Mouse (Mus musculus): ENCODE results near the gene Lrrc29.

Gene Lrrc29

DNA sequence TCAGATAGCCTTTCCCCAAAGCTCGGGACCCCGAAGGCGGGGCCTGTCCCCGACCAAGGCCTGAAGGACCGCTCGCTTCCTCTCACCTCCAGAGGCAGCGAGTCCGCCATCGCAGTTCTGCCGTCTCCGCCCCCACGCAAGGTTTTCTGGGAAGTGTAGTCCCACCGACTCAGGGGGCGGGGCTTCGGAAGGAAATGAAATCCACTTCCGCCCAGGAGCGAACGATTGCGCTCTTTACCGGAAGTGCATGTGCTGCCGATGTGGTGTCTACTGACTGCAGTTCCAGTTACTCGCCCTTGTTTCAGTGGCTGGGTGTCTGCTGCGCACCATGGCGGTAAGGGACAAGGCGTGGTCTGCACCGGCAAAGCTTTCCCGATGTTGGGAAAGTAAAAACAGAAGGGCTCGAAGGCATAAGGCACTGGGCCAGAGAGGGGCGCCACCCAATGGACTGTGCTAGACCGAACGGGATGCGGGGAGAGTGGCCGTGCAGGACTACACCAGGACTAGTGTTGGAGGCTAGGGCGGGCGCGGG, at the start of gene Lrrc29, which contains the start of gene Tmem208:
Gene Lrrc29 (minus strand): TSS at position 138 of the 532 bp plus-strand sequence.
Gene Tmem208 (plus strand): TSS at position 214 of the 532 bp plus-strand sequence.
- DNase-seq (ENCODE audit: low read depth, low spot score), result peak; percentile 97

- peak; percentile 60 for DNase-seq (ENCODE audit: low read depth, low spot score)
Observed at GRCm38 (mm10) chr8:105374513-105374966, 48.5 kb upstream of the Lrrc29 start.

DNA sequence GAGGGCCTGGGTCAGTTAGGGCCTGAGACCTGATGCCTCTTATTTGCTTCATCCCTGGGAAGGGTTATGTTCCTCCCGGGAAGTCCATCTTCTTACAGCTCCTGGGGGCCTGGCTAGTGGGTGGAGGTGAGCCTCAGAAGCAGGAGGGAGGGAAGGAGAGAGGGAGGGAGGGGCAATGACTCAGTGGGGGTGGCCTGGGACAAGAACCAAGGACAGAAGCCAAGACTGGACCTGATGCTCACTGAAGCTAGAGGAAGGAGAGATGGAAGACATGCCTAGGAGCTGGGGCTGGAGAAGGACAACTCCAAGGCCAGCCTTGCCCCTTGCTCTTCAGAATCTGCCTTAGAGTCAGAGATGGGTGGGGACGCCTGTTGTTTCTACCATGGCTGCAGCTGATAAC, 47.0 kb upstream of the Lrrc29 start, which contains the start of gene Plekhg4:
Gene Plekhg4 (plus strand): TSS at position 243 of the 400 bp plus-strand sequence.
- DNase-seq (ENCODE audit: low read depth, low spot score), result no peak

- DNase-seq (ENCODE audit: low read depth, low spot score), result no peak
Observed at GRCm38 (mm10) chr8:105372473-105372872, 46.4 kb upstream of the Lrrc29 start.

DNA sequence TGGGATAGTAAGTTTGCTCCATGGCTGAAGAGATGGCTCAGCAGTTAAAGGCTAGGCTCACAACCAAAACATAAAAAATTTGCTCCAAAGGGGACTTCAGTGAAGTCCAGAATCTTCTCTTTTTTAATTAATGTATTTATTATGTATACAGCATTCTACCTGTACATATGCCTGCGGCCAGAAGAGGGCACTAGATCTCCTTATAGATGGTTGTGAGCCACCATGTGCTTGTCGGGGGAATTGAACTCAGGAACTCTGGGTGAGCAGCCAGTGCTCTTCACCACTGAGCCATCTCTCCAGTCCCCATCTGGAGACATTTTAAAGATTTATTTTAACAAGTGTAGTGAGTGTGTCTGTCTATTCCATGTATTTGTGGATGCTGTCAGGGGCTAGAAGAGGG, 41.0 kb upstream of the Lrrc29 start:
- no peak for DNase-seq (ENCODE audit: low read depth, low spot score)

GRCm38 (mm10) chr8:105361751-105362702, 35.9 kb upstream of the Lrrc29 start:
- DNase-seq (ENCODE audit: low read depth, low spot score), result no peak

GRCm38 (mm10) chr8:105359646-105360045, 33.6 kb upstream of the Lrrc29 start:
- DNase-seq (ENCODE audit: low read depth, low spot score), result peak; percentile 59

GRCm38 (mm10) chr8:105359208-105359607, 33.1 kb upstream of the Lrrc29 start:
- no peak for DNase-seq (ENCODE audit: low read depth, low spot score)

DNA sequence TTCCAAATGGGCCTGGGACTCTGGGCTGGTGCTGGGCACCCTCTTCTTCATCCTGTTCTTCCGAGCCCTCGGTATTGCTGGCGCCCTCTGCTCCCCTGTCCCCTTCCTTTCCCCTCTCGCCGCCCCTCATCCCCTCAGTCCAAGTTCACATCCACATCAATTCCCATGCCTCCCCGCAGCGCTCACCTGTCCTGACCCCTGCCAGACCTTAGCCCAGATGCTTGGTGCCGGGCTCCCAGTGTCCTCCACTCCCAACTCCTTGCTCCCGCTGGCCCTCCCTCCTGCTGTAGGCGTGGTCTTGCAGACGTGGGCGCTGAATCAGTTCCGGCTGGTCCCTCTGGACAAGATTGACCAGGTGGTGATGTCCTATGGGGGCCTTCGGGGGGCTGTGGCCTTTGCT, 30.6 kb upstream of the Lrrc29 start:
- DNase-seq (ENCODE audit: low read depth, low spot score), result no peak

- peak; percentile 52 for DNase-seq (ENCODE audit: low read depth, low spot score)
Observed at GRCm38 (mm10) chr8:105355179-105356024, 29.3 kb upstream of the Lrrc29 start.

DNA sequence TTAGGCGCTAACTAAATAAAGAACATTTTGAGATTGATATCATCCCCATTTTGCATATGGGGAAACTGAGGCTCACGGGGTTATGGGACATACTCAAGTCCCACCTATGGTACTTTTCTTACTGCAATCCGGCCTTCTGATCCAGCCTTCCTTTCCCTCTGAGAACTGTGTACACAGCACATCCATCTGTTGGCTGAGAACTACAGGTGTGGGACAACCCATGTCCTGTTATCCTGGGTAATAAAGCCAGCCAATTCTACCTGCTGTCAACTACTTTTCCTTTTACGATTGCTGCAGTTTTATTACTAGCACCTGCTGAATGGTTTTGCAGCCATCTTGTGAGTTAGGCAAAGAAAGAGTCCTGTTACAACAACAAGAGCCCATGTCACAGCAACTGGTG, 28.5 kb upstream of the Lrrc29 start:
- no peak for DNase-seq (ENCODE audit: low read depth, low spot score)

DNA sequence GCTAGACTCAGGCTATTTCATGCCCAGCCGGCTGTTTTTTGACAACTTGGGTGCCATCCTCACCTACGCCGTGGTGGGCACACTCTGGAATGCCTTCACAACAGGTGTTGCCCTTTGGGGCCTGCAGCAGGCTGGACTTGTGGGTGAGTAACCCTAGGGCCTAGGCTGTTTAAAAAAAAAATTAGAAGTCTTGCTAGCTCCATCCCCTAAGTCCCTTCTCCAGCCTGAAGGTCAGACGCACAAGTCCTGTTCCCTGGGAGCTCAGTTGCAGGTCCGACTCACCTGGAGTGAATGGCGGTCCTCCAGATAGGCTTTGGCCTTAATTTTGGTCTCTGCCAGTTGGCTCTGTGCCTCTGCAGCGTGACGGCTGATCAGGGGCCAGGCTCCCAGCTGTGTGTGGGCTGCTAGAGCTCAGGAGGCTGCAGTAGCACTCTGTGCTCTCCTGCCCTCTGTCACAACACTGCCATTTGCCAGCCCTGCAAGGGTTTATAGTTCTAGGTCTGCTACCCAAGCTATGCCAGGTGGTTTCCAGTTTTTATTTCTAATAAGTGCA, 27.6 kb upstream of the Lrrc29 start:
- no peak for DNase-seq (ENCODE audit: low read depth, low spot score)

GRCm38 (mm10) chr8:105350186-105350585, 24.1 kb upstream of the Lrrc29 start:
- DNase-seq (ENCODE audit: low read depth, low spot score), result no peak

DNA sequence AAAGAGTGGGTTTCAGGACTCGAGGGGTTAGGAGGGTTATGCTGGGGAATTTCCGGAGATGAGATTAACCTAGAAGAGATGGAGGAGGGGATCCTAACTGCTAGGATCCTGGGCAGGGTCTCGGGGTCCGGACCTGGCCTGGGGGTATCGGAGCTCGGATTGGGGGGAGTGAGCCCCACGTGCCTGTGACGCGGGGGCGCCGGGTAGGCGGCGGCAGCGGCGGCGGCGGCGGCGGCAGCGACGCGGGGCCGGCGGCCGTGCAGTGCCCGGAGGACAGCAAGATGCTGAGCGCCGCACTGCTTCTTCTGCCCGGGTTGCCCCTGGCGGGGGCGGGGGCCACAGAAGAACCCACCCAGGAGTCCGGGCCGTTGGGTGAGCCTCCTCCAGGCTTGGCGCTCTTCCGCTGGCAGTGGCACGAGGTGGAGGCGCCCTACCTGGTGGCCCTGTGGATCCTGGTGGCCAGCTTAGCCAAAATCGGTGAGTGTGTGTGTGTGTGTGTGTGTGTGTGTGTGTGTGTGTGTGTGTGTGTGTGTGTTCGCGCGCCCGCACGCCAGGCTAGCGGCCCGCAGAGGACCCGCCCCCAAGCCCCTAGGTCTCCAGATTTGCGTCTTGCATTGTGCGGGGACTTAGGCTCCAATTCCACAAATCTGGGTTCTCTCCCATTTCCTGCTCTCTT, 23.2 kb upstream of the Lrrc29 start:
- peak; percentile 56 for DNase-seq (ENCODE audit: low read depth, low spot score)

DNA sequence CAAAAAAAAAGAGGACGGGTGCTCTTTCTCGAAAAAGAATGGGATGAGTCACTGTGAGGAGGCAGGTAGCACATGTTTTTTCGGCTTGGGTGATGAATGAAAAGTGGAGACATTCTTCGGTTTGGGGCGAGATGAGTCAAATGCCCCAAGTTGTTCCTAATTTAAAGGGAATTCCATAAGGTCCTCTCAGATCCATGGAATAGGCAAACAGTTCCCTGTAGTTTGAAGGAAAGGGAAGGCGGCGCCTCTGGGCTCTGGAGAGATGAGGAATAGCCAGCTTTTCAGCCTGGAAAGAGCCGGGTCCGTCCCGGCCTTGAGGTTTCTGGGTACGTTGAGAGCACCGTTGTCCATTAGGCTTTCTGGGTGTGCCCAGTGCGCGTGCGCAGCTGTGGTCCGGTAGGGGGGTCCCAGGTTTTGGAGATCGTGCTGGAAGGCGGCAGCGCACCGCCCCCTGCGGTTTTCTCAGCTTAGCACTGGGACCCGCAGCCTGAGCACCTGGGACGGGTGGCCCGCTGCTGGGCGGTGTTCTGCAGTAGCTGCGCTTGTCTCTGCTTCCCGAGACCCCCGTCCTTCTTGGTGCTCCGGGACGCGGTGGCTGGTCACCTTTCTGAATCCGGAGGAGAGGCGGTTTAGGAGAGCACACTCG, 22.5 kb upstream of the Lrrc29 start, which contains the start of gene Slc9a5:
Gene Slc9a5 (plus strand): TSS at position 394 of the 646 bp plus-strand sequence.
- DNase-seq (ENCODE audit: low read depth, low spot score), result peak; percentile 87

DNA sequence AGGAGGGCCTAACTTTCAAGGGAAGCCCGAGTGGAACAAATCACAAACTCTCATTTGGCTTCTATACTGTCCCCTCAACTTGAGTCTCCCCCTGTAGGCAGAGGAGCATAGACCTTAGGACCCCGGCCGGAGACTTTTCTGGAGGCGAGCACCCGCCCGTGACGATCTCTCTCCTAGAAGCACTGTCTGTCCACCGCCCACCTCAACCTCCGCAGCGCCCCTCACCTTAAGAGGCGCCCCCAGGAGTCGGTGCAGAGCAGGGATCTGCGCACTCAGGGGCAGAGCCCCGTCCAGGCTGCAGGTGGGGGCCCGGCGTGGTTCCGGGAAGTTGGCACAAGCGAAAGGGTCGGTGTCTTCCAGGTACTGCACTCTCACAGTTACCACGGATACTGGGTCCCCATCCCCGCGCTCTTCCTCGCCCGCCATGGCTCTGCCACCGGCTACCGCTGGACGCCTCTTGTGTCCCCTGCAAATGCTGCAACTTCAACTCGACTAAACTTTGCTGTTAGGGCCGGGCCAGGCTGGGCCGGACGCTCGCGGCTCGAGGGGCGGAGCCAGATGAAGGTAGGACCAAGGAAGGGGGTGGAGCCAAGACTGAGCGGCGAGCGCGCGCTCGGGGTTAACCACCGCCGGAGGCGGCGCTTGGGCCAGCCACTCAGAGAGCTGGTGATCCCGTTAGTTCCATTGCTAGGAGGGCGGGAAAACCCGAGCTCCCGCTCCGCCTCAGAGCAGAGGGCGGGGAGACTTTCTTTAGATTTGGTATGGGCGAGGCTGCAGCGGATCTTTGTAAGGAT, 21.5 kb upstream of the Lrrc29 start, which contains the start of gene Fhod1:
Gene Fhod1 (minus strand): TSS at position 526 of the 794 bp plus-strand sequence.
- peak; percentile 97 for DNase-seq (ENCODE audit: low read depth, low spot score)

GRCm38 (mm10) chr8:105346611-105347427, 20.7 kb upstream of the Lrrc29 start:
- peak; percentile 66 for DNase-seq (ENCODE audit: low read depth, low spot score)

All from mesoderm, embryonic 11.5 days (tissue).